Mouse (Mus musculus) C2C12 (cell line): Measurements from ENCODE around the gene Neurl4. TPM values are rescaled to one million over a fixed set of nuclear protein-coding genes. Genes with fewer than 3 reads are reported as not detected.

Experiments used
- H3K27me3 ChIP-seq: one replicate; pipeline ENCODE4 v1.6.1; 2011; ENCODE audit not compliant: control insufficient read depth, insufficient read depth, insufficient read length
- H3K36me3 ChIP-seq: one replicate; pipeline ENCODE4 v1.6.1; 2011; ENCODE audit not compliant: control insufficient read depth, insufficient read depth
- H3K4me3 ChIP-seq: one replicate; pipeline ENCODE4 v1.5.1; 2011; ENCODE audit warnings: mild to moderate bottlenecking, control low read depth; ENCODE audit not compliant: poor library complexity, insufficient read depth, severe bottlenecking
- H3K79me2 ChIP-seq: one replicate; pipeline ENCODE4 v1.6.1; 2011; ENCODE audit not compliant: control insufficient read depth, insufficient read depth
- H3K79me3 ChIP-seq: one replicate; pipeline ENCODE4 v1.6.1; 2011; ENCODE audit warnings: low read depth, control low read depth
- H3ac ChIP-seq: one replicate; pipeline ENCODE3; 2011; ENCODE audit warnings: low read depth; ENCODE audit not compliant: control insufficient read depth, insufficient read length
- CEBPB ChIP-seq: IDR thresholded peaks from one replicate; pipeline ENCODE4 v1.6.1; 2011; ENCODE audit warnings: low read depth, mild to moderate bottlenecking, control low read depth, moderate library complexity
- CTCF ChIP-seq: IDR thresholded peaks from one replicate; pipeline ENCODE4 v1.5.1; 2011; ENCODE audit not compliant: control insufficient read depth, insufficient read depth, insufficient read length
- FOSL1 ChIP-seq: IDR thresholded peaks from one replicate; pipeline ENCODE4 v1.8.0; 2011; ENCODE audit warnings: mild to moderate bottlenecking, low read length; ENCODE audit not compliant: poor library complexity, insufficient read depth, severe bottlenecking
- MAX ChIP-seq: IDR thresholded peaks from one replicate; pipeline ENCODE4 v1.6.1; 2011; ENCODE audit warnings: mild to moderate bottlenecking, control low read depth
- MYOD1 ChIP-seq: IDR thresholded peaks from one replicate; pipeline ENCODE4 v1.6.1; 2011; ENCODE audit warnings: low read depth; ENCODE audit not compliant: control insufficient read depth, insufficient read length
- MYOG ChIP-seq: IDR thresholded peaks from one replicate; pipeline ENCODE4 v1.6.1; 2011; ENCODE audit not compliant: control insufficient read depth, insufficient read length; ENCODE audit errors: extremely low read depth
- USF1 ChIP-seq: IDR thresholded peaks from one replicate; pipeline ENCODE4 v1.6.1; 2011; ENCODE audit warnings: low read depth, mild to moderate bottlenecking, control low read depth, moderate library complexity
- polyA plus RNA-seq: library from polyadenylated mRNA; unstranded; fragments of >200 nt; fragmentation: generic; extraction: Trizol; gene quantifications from one replicate; pipeline ENCODE4 v1.2.1, GENCODE M21; 2012; ENCODE audit warnings: missing spikeins

The Neurl4 gene
- polyA plus RNA-seq, 1 experiment = 38.4 TPM

DNA sequence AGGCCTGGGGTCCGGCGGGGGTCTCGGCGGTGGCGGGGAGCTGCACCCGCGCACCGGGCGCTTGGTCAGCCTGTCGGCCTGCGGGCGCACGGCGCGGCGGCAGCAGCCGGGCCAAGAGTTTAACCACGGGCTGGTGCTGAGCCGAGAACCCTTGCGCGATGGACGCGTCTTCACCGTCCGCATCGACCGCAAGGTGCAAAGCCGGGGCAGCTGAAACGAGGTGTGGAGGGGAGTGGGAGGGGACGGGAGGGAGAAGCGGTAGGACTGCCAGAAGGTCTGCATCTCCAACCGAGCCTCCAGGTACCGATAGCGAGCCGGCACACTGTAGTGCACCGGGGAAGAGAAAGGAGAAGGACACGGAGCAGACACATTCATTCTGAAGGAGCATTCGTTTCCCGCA is 1.1 kb downstream of the Neurl4 start:
- Histone ChIP-seq H3K79me2 (peaks cover 34% of the 10 kb centered on the region), H3K36me3 (peaks cover 33% of the 10 kb centered on the region), H3K79me3 (peaks cover 17% of the 10 kb centered on the region), H3K27me3 (no peaks in the 10 kb centered on the region), H3K4me3 (peak overlapping the region; percentile 93), H3ac (peak overlapping the region; percentile 96)
- TF ChIP-seq MYOD1 = no peak
- TF ChIP-seq USF1 = no peak
- no peak for TF ChIP-seq FOSL1
- TF ChIP-seq MYOG = no peak
- TF ChIP-seq MAX = no peak
- TF ChIP-seq CTCF = no peak
- TF ChIP-seq CEBPB = no peak

DNA sequence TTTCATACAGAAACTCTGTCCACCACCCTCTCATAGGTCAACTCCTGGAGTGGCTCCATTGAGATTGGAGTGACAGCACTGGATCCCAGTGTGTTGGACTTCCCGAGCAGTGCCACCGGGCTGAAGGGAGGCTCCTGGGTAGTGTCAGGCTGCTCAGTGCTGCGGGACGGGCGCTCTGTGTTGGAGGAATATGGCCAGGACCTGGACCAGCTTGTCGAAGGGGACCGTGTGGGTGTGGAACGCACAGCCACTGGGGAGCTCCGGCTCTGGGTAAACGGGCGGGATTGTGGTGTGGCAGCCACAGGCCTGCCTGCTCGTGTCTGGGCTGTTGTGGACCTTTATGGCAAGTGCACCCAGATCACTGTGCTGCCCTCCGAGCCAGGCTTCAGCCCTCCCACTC is 2.1 kb downstream of the Neurl4 start:
- TF ChIP-seq CTCF (no peak), USF1 (no peak), MYOD1 (no peak), MAX (no peak), CEBPB (no peak), MYOG (no peak), FOSL1 (no peak)
- Histone ChIP-seq H3K27me3 (no peaks in the 10 kb centered on the region), H3K79me3 (peaks cover 17% of the 10 kb centered on the region), H3K79me2 (peaks cover 34% of the 10 kb centered on the region), H3K4me3 (peak overlapping the region; percentile 93), H3K36me3 (peaks cover 42% of the 10 kb centered on the region), H3ac (peak overlapping the region; percentile 47)

GRCm38 (mm10) chr11:69904311-69904710 is 3.4 kb downstream of the Neurl4 start:
- peaks cover 55% of the 10 kb centered on the region for H3K36me3 ChIP-seq
- H3K79me2 ChIP-seq = peaks cover 34% of the 10 kb centered on the region
- H3K4me3 ChIP-seq = no peak overlapping the region
- H3K79me3 ChIP-seq = peaks cover 17% of the 10 kb centered on the region
- no peaks in the 10 kb centered on the region for H3K27me3 ChIP-seq
- H3ac ChIP-seq = no peak overlapping the region
- TF ChIP-seq MYOG (no peak), USF1 (no peak), FOSL1 (no peak), CTCF (no peak), MAX (no peak), CEBPB (no peak), MYOD1 (no peak)

GRCm38 (mm10) chr11:69908645-69909044 is 7.8 kb downstream of the Neurl4 start:
- Histone ChIP-seq H3K79me2 (peaks cover 15% of the 10 kb centered on the region), H3K79me3 (peaks cover 3% of the 10 kb centered on the region), H3K36me3 (peaks cover 98% of the 10 kb centered on the region), H3K4me3 (no peak overlapping the region), H3ac (no peak overlapping the region), H3K27me3 (no peaks in the 10 kb centered on the region)
- no peak for TF ChIP-seq MAX
- TF ChIP-seq FOSL1 = no peak
- TF ChIP-seq CTCF = no peak
- TF ChIP-seq MYOD1 = no peak
- TF ChIP-seq CEBPB = no peak
- no peak for TF ChIP-seq MYOG
- no peak for TF ChIP-seq USF1

DNA sequence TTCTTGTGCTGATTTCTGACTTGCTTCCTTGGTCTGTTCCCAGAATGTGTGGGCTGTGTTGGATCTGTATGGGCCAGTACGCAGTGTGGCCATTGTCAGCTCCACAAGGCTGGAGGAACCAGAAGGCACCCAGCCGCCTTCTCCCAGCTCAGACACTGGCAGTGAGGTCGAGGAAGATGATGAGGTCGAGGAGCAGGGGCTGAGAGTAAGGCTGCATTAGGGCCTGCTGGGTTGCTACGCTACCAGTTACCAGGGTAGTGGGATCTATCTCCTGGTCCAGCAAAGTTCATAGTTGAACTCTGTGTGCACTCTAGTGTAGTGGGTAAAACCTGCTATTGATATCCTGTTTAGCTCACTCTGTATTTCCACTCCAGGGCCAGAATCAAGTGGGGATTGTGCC is 8.3 kb downstream of the Neurl4 start:
- Histone ChIP-seq H3K36me3 (peaks cover 93% of the 10 kb centered on the region), H3K4me3 (no peak overlapping the region), H3K79me2 (peaks cover 12% of the 10 kb centered on the region), H3ac (no peak overlapping the region), H3K27me3 (no peaks in the 10 kb centered on the region), H3K79me3 (peaks cover 1% of the 10 kb centered on the region)
- TF ChIP-seq FOSL1 (no peak), MAX (no peak)

DNA sequence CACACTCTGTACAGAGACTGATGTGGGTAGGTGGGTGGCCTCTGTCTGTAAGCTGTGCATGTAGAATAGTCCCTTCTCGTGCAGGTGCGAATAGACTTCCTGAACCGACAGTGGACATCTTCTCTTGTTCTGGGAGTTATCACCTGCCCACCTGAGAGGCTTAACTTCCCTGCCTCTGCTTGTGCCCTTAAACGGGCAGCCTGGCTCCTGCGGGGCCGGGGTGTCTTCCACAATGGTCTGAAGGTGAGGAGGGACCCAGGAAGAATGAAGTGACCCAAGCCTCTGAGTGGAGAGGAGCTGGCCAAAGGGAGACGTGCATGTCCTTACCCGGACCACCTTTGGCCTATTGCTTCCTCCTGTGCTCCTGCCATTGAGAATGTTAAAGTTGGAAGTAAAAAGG is 9.3 kb downstream of the Neurl4 start:
- H3K36me3 ChIP-seq = peaks cover 91% of the 10 kb centered on the region
- H3K27me3 ChIP-seq = no peaks in the 10 kb centered on the region
- H3ac ChIP-seq = no peak overlapping the region
- TF ChIP-seq USF1 (no peak), MYOD1 (no peak), CTCF (no peak), MYOG (no peak), FOSL1 (no peak)
- H3K79me2 ChIP-seq = peaks cover 19% of the 10 kb centered on the region
- no peak overlapping the region for H3K4me3 ChIP-seq
- no peaks in the 10 kb centered on the region for H3K79me3 ChIP-seq
